Mouse (Mus musculus): Measurements from ENCODE around the gene Trafd1.

Trafd1 gene

DNA sequence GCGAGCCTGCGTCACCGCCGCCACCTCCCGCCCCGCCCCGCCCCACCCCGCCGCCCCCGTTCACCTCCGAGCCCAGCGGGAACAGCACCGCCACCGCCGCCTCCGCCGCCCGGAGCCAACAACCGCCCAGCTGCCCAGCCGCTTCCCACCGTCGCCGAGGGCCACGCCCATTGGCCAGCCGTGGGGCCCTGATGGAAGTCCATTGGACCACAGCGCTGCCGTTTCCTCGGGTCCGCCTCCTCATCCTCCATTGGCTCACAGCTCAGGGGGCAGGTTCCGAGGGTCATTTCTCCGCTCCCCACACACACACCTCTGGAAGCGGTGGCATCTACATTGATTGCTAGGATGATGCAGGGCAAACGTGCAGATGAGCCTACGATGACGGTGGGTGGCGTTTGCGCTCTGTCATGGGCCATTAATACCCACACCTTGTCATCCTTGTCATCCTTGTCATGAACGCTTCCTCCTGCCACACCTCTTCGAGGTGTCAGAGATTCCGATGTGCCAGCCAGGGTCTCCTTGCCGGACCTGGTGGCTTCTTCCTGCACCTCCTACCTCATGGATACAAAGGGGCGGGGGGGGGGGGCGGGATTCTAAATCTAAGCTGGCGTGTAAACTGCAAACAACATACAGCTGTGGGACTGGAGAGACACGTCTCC lies at the start of gene Trafd1:
TSS of gene Trafd1 (minus strand) at position 172 of the 659 bp plus-strand sequence.
- peak; percentile 92 to 93 for DNase-seq (ENCODE audit: low spot score in 2 of 2)

DNA sequence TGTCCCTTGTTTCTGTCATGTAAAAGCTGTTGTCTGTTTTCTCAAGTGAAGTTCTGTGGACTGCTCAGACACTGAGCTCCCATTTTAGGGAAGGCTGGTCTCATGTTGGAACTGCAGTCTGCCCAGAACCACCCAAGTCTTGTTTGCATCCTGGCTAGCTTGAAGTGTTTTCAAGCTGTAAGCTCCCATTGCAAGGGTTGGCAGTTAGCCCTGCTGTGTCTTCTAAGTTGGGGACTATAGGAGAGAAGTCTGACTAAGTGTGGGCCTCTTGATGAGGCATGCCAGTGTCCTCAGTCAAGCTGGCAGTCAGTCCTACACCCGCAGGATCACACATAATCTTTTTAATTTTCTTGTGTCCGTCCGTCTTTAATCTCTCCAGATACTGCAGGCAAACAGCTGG lies 43.5 kb upstream of the Trafd1 start:
- DNase-seq (ENCODE audit: low spot score in 2 of 2): no peak

DNA sequence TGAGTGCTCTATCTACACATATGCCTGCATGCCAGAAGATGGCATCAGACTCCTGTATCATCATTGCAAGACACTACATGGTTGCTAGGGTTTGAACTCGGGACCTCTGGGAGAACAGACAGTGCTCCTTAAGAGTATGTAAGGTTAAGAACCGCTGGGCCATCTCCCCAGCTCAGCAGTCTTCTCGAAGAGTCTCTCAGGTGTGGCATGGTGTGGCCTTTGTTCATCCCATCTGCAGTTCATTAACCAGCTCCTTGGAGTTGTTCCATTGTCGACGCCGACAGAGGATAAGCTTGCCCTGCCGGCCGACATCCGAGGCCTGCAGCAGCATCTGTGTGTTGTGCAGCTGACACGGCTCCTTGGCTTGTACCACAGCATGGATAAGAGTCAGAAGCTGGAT lies 37.9 kb upstream of the Trafd1 start:
- DNase-seq (ENCODE audit: low spot score in 2 of 2): no peak

DNA sequence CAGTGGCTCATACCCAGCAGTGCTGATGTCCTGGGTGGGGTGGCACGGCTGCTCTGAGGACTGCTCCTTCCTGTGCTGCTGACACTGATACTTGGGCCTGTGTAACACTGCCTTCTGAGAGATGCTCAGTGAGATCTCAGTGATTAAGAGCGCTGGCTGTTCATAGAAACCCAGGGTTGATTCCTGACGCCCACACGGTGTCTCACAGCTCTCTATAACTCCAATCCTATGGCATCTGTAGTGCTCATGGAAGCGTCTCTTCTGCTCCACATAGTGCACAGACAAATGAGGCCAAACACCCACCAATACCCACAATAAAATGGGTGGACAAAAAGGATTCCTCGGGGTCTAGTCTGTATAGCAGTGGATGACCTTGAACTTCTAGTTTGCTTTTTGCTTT lies 37.4 kb upstream of the Trafd1 start:
- no peak for DNase-seq (ENCODE audit: low spot score in 2 of 2)

DNA sequence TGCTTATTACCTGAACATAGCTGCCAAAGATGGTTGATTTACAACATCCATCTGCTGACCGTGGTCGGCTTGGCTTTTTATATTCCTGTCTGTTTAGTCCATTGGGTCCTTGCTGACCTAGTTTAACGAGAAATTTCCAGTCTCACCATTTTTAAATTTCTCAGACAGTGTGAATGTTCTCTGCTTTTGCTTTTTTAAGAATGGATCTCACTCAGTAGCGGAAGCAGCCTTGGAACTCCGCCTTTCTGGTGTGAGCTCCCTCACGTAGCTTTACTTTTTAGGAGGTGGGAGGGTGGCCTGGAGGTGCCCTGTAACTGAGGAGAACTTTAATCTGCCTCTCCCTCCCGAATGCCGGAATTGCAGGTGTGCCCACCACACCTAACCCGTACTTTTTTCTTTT lies 35.3 kb upstream of the Trafd1 start:
- DNase-seq (ENCODE audit: low spot score in 2 of 2): no peak

DNA sequence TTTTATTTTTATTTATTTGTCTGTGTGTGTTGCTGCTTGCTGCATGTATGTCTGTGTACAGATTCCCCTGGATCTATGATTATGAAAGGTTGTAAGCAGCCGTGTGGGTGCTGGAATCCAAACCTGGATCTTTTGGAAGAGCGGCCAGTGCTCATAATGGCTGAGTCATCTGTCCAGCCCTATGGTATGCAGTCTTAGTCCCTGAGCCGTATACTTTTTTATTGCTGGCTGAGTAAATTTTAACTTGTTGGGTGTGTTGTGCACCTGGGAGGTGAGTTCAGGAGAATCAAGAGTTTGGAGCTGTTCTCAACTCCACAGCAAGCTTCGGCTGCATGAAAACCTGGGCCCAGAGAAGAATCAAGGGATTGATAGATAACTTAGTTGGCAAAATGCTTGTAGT lies 25.5 kb upstream of the Trafd1 start:
- DNase-seq (ENCODE audit: low spot score in 2 of 2): no peak

DNA sequence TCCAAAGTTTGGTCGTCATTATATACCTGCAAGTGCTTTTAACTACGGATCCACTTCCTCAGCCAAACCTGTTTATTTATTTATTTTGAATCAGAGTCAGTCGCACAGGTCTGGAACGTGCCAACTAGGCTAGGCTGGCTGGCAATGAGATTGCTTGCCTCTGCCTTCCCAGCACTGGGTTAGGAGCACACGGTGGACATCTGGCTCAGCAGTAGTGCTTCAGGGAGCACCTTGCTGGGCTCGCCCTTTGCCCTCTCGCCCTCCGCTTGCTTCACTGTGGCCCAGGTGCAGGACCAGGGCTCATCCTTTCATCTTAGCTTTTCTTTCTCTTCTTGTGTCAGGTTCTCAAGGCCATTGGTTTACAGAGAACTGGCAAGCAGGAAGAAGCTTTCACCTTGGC lies 22.4 kb upstream of the Trafd1 start:
- no peak for DNase-seq (ENCODE audit: low spot score in 2 of 2)

DNA sequence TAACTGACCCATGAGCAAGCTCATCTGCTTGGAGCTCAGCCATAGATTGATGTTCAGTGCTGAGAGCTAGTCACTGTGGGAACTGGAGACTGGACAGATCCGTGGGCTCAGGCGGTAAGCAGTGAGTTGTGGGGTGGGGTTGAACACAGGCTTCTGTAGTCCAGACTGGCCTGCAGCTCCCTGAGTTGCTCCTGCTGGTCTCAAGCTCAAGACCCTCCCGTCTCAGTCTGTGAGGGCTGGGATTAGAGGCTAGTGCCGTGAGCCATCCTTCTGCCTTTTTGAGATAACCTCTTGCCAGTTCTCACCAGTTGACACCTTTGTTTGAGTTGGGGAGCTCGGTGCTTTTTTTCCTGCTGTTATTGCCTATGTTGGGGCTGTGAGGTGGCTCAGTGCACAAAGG lies 15.4 kb upstream of the Trafd1 start:
- no peak for DNase-seq (ENCODE audit: low spot score in 2 of 2)

DNA sequence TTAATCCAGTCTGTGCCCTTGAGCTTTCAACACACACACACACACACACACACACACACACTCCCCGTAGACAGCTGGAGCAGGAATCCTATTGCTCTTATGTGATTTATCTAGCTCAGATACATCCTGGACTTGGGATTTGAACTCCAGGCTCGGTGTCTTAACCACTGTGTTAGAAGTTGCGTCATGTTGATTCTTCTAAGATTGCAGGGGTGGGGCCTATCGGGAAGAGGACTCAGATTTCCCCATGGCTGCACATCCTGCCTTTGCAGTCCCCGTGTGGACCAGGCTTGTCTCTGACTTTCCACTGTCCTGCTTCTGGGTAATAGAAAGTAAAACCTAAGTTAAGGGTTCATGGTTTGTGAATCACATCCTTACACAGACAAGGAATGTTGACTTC lies 14.6 kb upstream of the Trafd1 start:
- no peak for DNase-seq (ENCODE audit: low spot score in 2 of 2)

DNA sequence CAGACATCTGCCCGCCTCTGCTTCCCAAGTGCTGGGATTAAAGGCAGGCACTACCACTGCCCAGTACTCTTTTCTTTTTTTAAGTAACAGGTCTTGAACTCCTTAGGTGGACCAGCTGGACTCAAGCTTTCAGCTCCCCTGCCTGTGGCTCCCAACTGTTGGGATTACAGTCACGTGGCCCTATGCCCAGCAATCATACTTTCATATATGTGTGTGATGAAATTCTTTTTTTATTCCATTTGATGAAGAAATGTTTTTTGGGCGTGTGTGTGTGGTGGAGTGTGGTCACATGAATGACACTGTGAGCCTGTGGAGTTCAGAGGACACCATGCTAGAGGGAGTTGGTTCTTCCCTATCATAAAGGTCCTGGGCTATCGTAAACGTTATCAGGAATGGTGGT lies 14.1 kb upstream of the Trafd1 start:
- no peak for DNase-seq (ENCODE audit: low spot score in 2 of 2)

DNA sequence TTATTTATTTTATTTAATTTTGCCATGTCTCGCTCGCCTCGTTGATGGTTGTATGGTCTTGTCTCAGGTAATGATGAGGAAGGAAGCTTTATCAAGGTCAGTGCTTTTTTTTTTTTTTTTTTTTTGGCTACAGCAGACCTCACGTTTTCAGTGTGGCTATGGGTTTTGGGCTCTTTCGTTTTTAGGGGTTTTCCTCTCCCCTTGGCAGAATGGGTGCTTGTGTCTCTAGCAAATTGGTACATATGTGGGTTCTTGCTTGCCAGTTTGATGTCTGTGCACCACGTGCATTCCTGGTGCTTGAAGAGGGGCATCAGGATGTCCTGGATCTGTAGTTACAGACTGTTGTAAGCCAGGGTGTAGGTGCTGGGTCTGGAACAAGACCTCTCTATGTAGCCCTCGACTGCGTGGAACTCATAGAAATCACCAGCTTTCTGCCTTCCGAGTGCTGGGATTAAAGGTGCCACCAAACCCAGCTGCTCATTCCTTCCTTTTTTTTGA lies 13.6 kb upstream of the Trafd1 start:
- DNase-seq (ENCODE audit: low spot score in 2 of 2): no peak

DNA sequence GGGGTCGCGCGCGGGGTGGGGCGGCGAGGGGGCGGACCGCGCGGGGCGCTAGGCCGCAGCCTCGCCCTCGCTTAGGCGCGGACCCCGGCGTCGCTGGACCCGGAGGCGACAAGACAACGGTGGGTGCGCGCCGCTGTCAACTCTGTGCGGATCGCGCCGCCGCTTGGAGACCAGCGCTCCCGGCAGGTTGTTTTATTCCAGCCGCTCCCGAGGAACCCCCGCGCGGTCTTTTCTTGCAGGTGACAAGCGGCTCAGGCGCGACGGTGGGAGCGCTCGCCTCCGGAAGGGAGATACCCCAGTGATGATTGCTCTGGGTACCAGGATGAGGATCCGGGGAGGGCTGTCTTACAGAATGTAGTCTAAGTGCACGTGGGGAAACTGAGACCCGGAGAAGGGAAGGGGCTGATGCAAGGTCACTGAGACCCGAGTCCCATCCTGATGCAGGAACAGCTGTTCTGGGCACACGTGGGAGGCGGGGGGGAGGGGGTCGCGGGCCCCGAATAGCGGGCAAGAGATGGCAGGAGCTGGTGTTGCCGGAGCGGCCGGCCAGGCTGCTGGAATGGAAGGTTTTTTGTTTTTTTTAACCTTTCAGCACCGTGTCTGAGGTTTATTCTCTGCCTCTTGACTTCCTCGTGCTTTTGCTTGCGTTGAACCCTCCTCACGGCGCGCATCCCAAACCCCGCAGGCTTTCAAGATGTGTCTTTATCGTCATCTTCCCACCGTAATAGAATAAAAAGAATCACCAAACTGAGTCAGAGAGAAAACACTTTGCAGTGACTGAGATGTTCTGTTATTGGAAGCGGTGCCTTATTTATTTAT lies 12.9 kb upstream of the Trafd1 start:
- DNase-seq (ENCODE audit: low spot score in 2 of 2): no peak

DNA sequence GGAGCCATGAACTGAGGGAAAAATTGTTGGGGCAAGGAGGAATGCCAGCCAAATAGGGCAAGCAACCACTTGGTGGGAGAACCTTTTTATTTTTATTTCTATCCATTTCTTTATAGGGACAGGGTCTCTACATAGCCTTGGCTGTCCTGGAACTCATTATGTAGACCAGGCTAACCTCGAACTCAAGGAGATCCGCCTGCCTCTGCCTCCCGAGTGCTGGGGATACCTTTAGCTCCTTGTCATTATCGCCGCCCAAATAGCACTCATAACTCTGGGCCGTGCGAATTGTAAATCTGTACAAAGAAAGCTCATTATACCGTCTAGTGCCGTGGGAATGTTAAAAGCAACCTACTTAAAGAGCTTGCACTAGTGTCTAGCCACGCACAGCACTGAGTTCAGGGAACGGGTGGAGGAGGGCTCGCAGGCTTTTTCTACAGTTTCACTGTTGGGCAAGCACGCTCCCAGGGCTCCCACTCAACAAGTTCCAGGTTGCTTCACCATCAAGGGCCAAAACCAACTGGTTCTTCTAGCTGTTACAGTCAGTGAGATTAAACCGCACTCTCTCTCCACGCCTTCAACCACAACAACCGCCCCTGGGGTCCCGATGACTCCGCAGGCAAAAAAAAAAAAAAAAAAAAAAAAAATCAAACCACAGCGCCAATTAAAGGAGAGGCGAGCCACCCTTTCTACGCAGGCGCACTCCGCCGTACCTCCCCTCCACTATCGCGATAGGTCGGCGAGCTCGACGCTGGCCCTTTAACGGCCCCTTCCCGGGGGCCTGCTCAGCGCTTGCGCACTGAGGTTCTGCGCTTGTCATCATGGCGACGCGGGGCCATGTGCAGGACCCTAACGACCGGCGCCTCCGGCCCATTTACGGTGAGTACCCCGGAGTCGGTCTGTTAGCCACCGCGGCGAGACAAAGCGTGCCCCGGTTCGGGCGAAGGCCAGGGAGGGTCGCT lies 12.0 kb upstream of the Trafd1 start, which contains the start of gene Naa25:
TSS of gene Naa25 (plus strand) at position 750 of the 959 bp plus-strand sequence.
- DNase-seq (ENCODE audit: low spot score in 2 of 2): peak; percentile 90 to 93

DNA sequence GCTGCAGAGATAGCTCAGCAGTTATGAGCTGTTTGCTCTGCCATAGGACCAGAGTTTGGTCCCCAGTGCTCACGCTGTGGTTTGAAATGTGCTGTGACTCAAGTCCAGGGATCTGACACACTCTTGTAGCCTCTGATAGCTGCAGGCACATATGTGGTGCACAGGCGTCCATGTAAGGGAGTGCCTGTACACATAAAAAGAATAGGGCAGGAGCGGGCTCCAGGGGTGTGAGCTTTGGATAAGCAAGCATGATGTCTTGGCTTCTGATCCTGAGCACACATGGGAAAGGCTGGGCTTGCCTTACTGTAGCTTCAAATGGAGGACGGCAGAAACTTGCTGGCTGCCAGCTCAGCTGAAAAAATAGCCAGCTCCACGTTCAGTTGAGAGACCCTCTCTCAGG lies 10.2 kb upstream of the Trafd1 start:
- DNase-seq (ENCODE audit: low spot score in 2 of 2): no peak

DNA sequence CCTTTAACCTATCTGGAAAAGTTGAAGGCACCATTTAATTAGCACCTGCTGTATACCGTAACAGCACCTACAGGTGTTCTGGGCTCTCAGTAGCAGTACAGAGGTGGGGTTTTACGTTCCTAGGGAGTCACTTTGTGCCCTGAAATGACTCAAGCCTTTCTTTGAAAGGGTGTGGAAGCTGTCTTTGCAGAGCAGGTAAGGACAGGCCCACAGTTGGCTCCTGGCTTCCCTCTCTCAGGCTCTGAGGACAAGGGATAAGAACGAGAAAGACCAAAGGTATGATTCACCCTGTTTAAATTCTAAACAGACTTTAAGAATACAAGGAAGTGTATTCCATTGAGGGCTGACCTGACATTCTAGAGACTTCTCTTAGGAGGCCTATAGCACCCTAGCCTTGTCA lies 8.0 kb upstream of the Trafd1 start:
- DNase-seq (ENCODE audit: low spot score in 2 of 2): no peak

DNA sequence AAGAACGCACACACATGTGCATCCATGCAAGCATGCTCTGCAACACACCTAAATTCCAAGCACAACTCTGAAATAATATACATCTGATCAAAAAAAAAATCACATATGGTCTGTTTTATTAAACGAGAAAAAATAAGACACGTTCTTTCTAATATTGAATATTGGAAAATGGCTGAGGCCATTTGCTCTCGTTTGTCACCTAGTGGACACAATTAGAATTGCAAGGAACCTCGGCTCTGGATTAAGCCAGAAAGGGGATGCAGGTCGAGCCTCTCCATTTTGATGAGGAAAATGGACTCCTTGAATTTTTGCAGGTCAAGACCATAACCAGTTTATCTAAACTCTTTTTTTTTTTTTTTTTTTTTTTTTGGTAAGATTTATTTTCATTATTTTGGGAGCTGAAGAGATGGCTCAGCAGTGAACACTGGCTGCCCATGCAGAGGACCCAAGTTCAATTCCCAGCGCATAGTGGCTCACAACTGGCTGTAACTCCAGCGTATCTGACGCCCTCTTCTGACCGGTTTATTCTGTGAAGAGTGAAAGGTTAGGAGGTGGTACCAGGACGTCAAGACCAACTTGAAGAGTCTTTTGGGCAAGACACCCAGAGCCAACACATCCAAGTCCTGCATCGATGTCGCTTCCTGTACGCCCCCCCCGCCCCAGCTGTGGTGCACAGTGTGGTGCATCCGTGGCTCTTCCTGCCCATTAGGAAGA lies 7.4 kb upstream of the Trafd1 start:
- DNase-seq (ENCODE audit: low spot score in 2 of 2): no peak

DNA sequence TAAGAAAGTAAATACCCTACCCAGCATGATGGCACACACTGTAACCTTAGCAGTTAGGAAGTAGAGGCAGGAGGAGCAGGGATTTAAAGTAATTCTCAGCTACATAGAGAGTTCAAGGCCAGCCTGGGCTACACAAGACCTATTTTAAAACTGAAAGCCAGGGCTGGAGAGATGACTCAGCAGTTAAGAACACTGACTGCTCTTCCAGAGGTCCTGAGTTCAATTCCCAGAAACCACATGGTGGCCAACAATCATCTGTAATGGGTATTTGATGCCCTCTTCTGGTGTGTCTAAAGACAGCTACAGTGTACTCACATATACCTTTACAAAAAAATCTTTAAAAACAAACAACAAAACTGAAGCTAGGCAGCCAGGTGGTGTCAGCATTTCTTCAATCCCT lies 4.3 kb upstream of the Trafd1 start:
- DNase-seq (ENCODE audit: low spot score in 2 of 2): no peak

DNA sequence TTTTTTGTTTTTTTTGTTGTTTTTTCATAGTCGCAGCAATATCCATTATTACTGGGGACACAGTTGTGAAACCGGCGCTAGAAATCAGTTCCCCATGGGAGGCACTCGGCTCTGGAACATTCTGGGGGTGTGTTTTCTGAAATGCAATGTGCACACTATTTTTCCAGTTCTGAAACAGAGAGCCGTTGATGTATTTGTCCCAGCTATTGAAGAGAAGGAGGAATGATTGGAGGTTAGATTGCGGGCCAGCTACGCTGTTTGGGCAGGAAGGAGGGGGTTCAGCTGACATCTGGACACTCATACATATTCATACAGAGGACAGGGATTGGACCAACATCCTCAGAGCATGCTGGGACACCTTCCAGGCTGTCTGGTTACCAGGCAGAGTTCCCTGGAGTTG lies 3.7 kb upstream of the Trafd1 start:
- DNase-seq (ENCODE audit: low spot score in 2 of 2): no peak

DNA sequence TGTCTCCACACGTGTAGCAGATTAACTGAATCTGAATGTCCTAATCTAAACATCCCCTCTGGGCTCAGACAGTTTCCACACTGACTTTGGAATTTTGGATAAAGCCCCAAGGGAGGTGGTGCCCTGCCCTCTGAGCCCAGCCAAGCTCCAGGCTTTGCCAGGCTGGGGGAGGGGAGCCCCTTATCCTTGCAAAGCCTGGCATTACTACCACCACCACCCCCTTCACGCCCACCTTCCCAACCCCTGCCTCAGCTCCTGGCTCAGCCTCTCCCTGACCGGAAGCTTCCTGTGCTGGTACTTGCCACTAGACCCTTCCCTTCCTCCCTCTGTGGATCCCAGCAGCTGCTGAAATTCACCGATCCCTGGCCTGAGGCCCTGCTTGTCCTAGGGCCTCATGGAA lies 1.7 kb upstream of the Trafd1 start:
- no peak for DNase-seq (ENCODE audit: low spot score in 2 of 2)

DNA sequence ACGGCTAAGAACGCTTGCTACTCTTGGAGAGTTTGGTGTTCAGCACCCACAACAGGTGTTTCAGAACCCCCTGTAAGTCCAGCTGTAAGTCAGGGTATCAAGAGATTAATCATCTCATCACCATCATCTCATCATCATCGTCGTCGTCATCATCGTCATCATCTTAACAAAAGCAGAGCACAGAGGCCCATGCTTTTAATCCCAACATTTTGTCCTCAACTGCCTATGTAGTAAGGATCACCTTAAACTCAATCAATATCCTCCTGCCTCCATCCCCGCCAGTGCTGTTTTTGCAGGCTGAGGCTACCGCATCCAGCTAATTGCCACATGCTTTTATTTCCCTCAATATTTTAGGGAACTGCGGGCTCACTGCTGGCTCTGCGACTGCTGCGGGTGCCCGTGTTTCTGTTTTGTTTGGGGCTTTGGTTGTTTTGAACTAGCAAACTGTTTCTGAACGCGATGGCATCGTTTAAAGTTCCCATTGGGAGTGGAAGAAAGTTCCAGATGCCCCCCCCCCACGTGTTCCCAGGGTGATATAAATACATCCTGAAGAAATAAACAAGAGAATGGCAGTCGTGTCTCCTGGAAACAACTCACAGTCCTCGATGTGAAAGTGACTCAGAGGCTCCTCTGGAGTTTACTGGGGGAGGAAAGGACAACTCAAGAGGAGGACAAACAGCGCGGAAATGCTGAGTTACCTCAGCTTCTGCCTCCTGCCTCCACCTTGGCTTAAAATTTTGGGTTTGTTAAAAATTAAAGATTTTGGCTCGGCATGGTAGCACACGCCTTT lies 883 bp upstream of the Trafd1 start:
- no peak for DNase-seq (ENCODE audit: low spot score in 2 of 2)
